Mouse (Mus musculus): ENCODE measurements around the gene Ccdc157. TPM values are rescaled to one million over a fixed set of nuclear protein-coding genes. Genes with fewer than 3 reads are reported as not detected.
"Not testable (repeated sequence)": the region's sequence is repeated elsewhere in the genome, so short reads cannot be mapped to it uniquely, and the experiment has no call there.

Ccdc157 gene
- total RNA-seq (2015; ENCODE audit: low replicate concordance) (0.42 and 0.72 TPM in 2 replicates), total RNA-seq (2017; ENCODE audit: low replicate concordance) (1.5 and 5.8 TPM in 2 replicates)

GRCm38 (mm10) chr11:4159808-4160708 is at the start of gene Ccdc157, which contains the start of gene Sf3a1:
TSS of gene Ccdc157 (minus strand) at chr11:4160293.
TSS of gene Sf3a1 (plus strand) at chr11:4160350.
- ATAC-seq (replicated peaks; ENCODE audit: low FRiP score, poor library complexity, severe bottlenecking), result peak; percentile 99

- no peak for ATAC-seq (replicated peaks; ENCODE audit: low FRiP score, poor library complexity, severe bottlenecking)
Measured at GRCm38 (mm10) chr11:4209556-4209955, 49.5 kb upstream of the Ccdc157 start.

GRCm38 (mm10) chr11:4207655-4208054 is 47.6 kb upstream of the Ccdc157 start:
- ATAC-seq (replicated peaks; ENCODE audit: low FRiP score, poor library complexity, severe bottlenecking), result no peak

GRCm38 (mm10) chr11:4206563-4206962 is 46.5 kb upstream of the Ccdc157 start:
- no peak for ATAC-seq (replicated peaks; ENCODE audit: low FRiP score, poor library complexity, severe bottlenecking)

GRCm38 (mm10) chr11:4205951-4206350 is 45.9 kb upstream of the Ccdc157 start:
- no peak for ATAC-seq (replicated peaks; ENCODE audit: low FRiP score, poor library complexity, severe bottlenecking)

- no peak for ATAC-seq (replicated peaks; ENCODE audit: low FRiP score, poor library complexity, severe bottlenecking)
Measured at GRCm38 (mm10) chr11:4205097-4205655, 45.1 kb upstream of the Ccdc157 start.

GRCm38 (mm10) chr11:4203705-4204074 is 43.6 kb upstream of the Ccdc157 start:
- ATAC-seq (replicated peaks; ENCODE audit: low FRiP score, poor library complexity, severe bottlenecking), result no peak

GRCm38 (mm10) chr11:4202995-4203704 is 43.1 kb upstream of the Ccdc157 start:
- ATAC-seq (replicated peaks; ENCODE audit: low FRiP score, poor library complexity, severe bottlenecking), result no peak

- ATAC-seq (replicated peaks; ENCODE audit: low FRiP score, poor library complexity, severe bottlenecking), result no peak
Measured at GRCm38 (mm10) chr11:4201981-4202700, 42.0 kb upstream of the Ccdc157 start.

- ATAC-seq (replicated peaks; ENCODE audit: low FRiP score, poor library complexity, severe bottlenecking), result 0 out of 2 replicates have a peak, but pooled peaks have one; percentile 21
Measured at GRCm38 (mm10) chr11:4197691-4198090, 37.6 kb upstream of the Ccdc157 start.

- ATAC-seq (replicated peaks; ENCODE audit: low FRiP score, poor library complexity, severe bottlenecking), result no peak
Measured at GRCm38 (mm10) chr11:4196636-4197035, 36.5 kb upstream of the Ccdc157 start.

GRCm38 (mm10) chr11:4195597-4196031 is 35.5 kb upstream of the Ccdc157 start:
- no peak for ATAC-seq (replicated peaks; ENCODE audit: low FRiP score, poor library complexity, severe bottlenecking)

GRCm38 (mm10) chr11:4193420-4193819 is 33.3 kb upstream of the Ccdc157 start:
- ATAC-seq (replicated peaks; ENCODE audit: low FRiP score, poor library complexity, severe bottlenecking), result no peak

- ATAC-seq (replicated peaks; ENCODE audit: low FRiP score, poor library complexity, severe bottlenecking), result no peak
Measured at GRCm38 (mm10) chr11:4192757-4193156, 32.7 kb upstream of the Ccdc157 start.

GRCm38 (mm10) chr11:4190677-4191076 is 30.6 kb upstream of the Ccdc157 start:
- ATAC-seq (replicated peaks; ENCODE audit: low FRiP score, poor library complexity, severe bottlenecking), result no peak

- ATAC-seq (replicated peaks; ENCODE audit: low FRiP score, poor library complexity, severe bottlenecking), result no peak
Measured at GRCm38 (mm10) chr11:4189182-4189581, 29.1 kb upstream of the Ccdc157 start.

GRCm38 (mm10) chr11:4187318-4187700 is 27.2 kb upstream of the Ccdc157 start:
- no peak for ATAC-seq (replicated peaks; ENCODE audit: low FRiP score, poor library complexity, severe bottlenecking)

- peak; percentile 100 for ATAC-seq (replicated peaks; ENCODE audit: low FRiP score, poor library complexity, severe bottlenecking)
Measured at GRCm38 (mm10) chr11:4186486-4187317, 26.6 kb upstream of the Ccdc157 start, which contains the start of gene Tbc1d10a. TSS of gene Tbc1d10a (plus strand) at chr11:4186789.

- ATAC-seq (replicated peaks; ENCODE audit: low FRiP score, poor library complexity, severe bottlenecking), result not testable (repeated sequence)
Measured at GRCm38 (mm10) chr11:4185480-4185879, 25.4 kb upstream of the Ccdc157 start.

Measured in erythroid progenitor cell, adult 5-6 weeks (primary cell).